Mouse (Mus musculus): Measurements from ENCODE around the gene Cnr2. TPM values are rescaled to one million over a fixed set of nuclear protein-coding genes. Genes with fewer than 3 reads are reported as not detected.

The Cnr2 gene
- total RNA-seq, 1 experiment = 0.04 TPM

DNA sequence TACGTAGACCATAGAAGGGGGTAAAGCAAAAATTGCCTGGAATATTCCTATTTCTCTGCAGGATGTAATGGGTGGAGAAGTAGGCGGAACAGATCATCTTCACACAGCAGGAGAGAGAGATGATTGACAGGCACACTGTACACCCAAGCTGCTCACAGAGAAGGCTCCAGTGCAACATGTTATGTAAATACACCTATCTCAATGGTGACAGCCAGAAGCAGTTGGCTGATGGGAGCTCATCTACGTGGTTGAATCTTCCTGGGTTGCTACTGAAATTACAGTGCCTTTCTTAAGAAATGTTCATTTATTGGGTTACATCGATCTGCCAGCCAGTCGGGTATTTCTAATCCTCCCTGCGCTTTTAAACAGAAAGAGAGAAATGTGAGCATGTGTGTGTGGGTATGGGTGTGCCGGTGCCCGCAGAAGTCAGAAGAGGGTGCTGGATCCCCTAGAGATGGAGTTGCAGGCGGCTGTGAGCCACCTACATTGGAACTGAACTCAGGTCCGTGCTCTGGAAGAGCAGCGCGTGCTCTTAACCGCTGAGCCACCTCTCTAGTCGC is 41.1 kb upstream of the Cnr2 start:
- no peak for DNase-seq (ENCODE audit: low read depth, low spot score)

DNA sequence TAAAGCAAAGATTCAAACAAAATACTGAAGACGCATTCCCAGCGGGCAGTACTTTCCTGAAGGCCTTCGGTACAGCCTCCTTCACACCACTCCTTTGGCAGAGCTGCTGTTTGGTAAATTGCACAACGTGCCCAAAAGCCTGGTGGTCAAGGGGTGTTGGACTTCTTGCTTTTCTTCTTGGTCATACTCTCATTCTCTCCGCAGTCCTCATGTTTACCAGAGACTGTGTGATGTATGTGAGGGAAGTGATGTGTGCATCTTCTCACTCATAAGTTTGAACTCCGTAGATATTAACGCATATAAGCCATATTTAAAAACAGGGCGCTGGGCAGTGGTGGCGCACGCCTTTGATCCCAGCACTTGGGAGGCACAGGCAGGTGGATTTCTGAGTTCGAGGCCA is 40.6 kb upstream of the Cnr2 start:
- no peaks in the 10 kb centered on the region; the same call in 1 of the 2 replicates for H3K36me3 ChIP-seq (ENCODE audit: control insufficient read depth, insufficient read depth, low read length, poor library complexity, severe bottlenecking)
- peaks cover 4 to 6% of the 10 kb centered on the region in 2 experiments; a peak in 3 of 4 replicates for H3K4me1 ChIP-seq (ENCODE audit: control insufficient read depth in 2 of 2, insufficient read depth in 2 of 2, low read length in 2 of 2, poor library complexity in 1 of 2)
- H3K9ac ChIP-seq (ENCODE audit: insufficient read depth, low read depth, low read length, poor library complexity, severe bottlenecking) = peak overlapping the region; percentile 97
- no peak for DNase-seq (ENCODE audit: low read depth, low spot score)
- H3K4me3 ChIP-seq (ENCODE audit: insufficient read depth in 1 of 2, low read depth in 1 of 2, low read length in 2 of 2, poor library complexity in 1 of 2, severe bottlenecking in 1 of 2) = peak overlapping the region; percentile 83 to 88
- in situ Hi-C loops (cut with MboI; ENCODE audit: low sequenced_read_pairs in 2 of 2, unreplicated experiment in 2 of 2) = no loop called here
- H3K27ac ChIP-seq (ENCODE audit: insufficient read depth, low read depth, low read length, poor library complexity, severe bottlenecking) = peak overlapping the region; percentile 97; the same call in 1 of the 2 replicates
- no peaks in the 10 kb centered on the region for H3K9me3 ChIP-seq (ENCODE audit: control insufficient read depth, insufficient read depth, low read depth, low read length)
- TF ChIP-seq ZC3H11A (IDR thresholded peaks at IDR 0.05; ENCODE audit: borderline replicate concordance, low read depth, low read length) (no peak), MAFK (IDR thresholded peaks at IDR 0.05; ENCODE audit: insufficient read depth, low read depth, low read length) (no peak), CHD2 (IDR thresholded peaks at IDR 0.05; ENCODE audit: low read depth, low read length) (no peak)

More for the DNA sequence above, 41.1 kb upstream of the Cnr2 start:
- Histone ChIP-seq H3K27ac (ENCODE audit: insufficient read depth, low read depth, low read length, poor library complexity, severe bottlenecking) (no peak overlapping the region; the same call in 1 of the 2 replicates), H3K36me3 (ENCODE audit: control insufficient read depth, insufficient read depth, low read length, poor library complexity, severe bottlenecking) (no peaks in the 10 kb centered on the region), H3K4me1 (ENCODE audit: control insufficient read depth in 2 of 2, insufficient read depth in 2 of 2, low read length in 2 of 2, poor library complexity in 1 of 2) (peaks cover 4 to 6% of the 10 kb centered on the region in 2 experiments; a peak in 3 of 4 replicates), H3K9me3 (ENCODE audit: control insufficient read depth, insufficient read depth, low read depth, low read length) (no peaks in the 10 kb centered on the region), H3K4me3 (ENCODE audit: insufficient read depth in 1 of 2, low read depth in 1 of 2, low read length in 2 of 2, poor library complexity in 1 of 2, severe bottlenecking in 1 of 2) (peak overlapping the region; percentile 44 to 88; a peak in 1 of 4 replicates), H3K9ac (ENCODE audit: insufficient read depth, low read depth, low read length, poor library complexity, severe bottlenecking) (peak overlapping the region; percentile 97; the same call in 1 of the 2 replicates)
- in situ Hi-C loops (cut with MboI; ENCODE audit: low sequenced_read_pairs in 2 of 2, unreplicated experiment in 2 of 2) = no loop called here
- TF ChIP-seq CHD2 (IDR thresholded peaks at IDR 0.05; ENCODE audit: low read depth, low read length) (no peak), HCFC1 (IDR thresholded peaks at IDR 0.05; ENCODE audit: borderline replicate concordance, insufficient read depth, low read length) (no peak), ZNF384 (IDR thresholded peaks at IDR 0.05; ENCODE audit: low read depth, low read length) (no peak), ZC3H11A (IDR thresholded peaks at IDR 0.05; ENCODE audit: borderline replicate concordance, low read depth, low read length) (no peak), MAFK (IDR thresholded peaks at IDR 0.05; ENCODE audit: insufficient read depth, low read depth, low read length) (no peak)

DNA sequence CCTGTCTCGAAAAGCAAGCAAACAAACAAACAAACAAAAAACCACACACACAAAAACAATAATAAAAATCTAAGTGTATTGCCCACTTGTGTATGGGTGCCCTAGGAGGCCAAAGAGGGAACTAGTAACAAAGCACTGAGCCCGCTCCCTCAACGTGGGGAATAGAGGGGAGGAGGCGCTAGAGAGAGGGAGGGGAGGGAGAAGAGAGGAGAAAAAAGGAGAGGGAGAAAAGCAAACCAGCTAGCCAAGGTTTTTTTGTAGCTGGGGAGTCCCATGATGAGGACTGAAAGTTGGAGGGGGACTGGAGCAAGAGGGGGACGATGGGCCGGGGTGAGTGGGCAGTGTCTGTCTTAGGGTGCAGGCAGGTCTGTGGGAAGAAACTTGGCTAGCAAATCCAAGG is 40.1 kb upstream of the Cnr2 start:
- DNase-seq (ENCODE audit: low read depth, low spot score) = peak; percentile 46
- H3K27ac ChIP-seq (ENCODE audit: insufficient read depth, low read depth, low read length, poor library complexity, severe bottlenecking) = peak overlapping the region; percentile 97
- H3K9ac ChIP-seq (ENCODE audit: insufficient read depth, low read depth, low read length, poor library complexity, severe bottlenecking) = peak overlapping the region; percentile 97
- no peaks in the 10 kb centered on the region for H3K9me3 ChIP-seq (ENCODE audit: control insufficient read depth, insufficient read depth, low read depth, low read length)
- TF ChIP-seq ZC3H11A (IDR thresholded peaks at IDR 0.05; ENCODE audit: borderline replicate concordance, low read depth, low read length) (no peak), ZNF384 (IDR thresholded peaks at IDR 0.05; ENCODE audit: low read depth, low read length) (no peak), MAFK (IDR thresholded peaks at IDR 0.05; ENCODE audit: insufficient read depth, low read depth, low read length) (no peak), HCFC1 (IDR thresholded peaks at IDR 0.05; ENCODE audit: borderline replicate concordance, insufficient read depth, low read length) (no peak), CHD2 (IDR thresholded peaks at IDR 0.05; ENCODE audit: low read depth, low read length) (no peak)
- peak overlapping the region; percentile 83 to 88 for H3K4me3 ChIP-seq (ENCODE audit: insufficient read depth in 1 of 2, low read depth in 1 of 2, low read length in 2 of 2, poor library complexity in 1 of 2, severe bottlenecking in 1 of 2)
- in situ Hi-C loops (cut with MboI; ENCODE audit: low sequenced_read_pairs in 2 of 2, unreplicated experiment in 2 of 2) = no loop called here
- no peaks in the 10 kb centered on the region; the same call in none of the 2 replicates for H3K36me3 ChIP-seq (ENCODE audit: control insufficient read depth, insufficient read depth, low read length, poor library complexity, severe bottlenecking)
- H3K4me1 ChIP-seq (ENCODE audit: control insufficient read depth in 2 of 2, insufficient read depth in 2 of 2, low read length in 2 of 2, poor library complexity in 1 of 2) = peaks cover 4 to 8% of the 10 kb centered on the region in 2 experiments; a peak in 3 of 4 replicates

DNA sequence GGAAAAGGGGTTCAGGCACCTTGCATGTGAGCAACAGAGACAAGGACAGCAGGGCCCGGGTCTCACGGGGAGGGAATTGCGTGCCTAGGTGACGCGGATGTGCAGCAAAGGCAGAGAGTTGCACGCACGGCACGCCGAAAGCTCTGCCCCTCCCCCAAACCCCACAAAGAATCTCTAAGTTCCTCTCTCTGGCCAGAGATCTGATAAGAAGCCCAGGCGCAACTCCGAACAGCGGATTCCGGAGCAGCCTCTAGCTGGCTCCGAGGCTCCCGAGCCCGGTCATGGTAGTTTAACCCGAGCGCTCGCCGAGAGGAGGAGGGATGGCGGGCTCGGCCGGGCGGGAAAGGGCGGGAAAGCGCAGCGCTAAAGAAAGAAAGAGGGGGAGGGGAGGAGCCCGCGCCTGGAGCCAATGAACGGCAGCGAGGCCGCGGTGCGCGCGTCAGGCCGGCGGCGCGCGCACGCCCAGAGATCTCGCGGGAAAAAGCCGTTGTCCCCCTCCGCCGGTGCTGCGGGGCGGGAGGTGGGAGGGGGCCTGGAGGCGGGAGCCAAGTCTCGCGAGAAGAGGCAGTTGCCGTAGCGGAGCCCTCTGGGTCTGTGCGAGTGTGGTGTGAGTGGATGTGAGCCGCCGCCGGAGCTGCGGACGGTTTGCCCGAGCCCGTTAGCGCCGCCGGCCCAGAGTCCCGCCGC is 39.5 kb upstream of the Cnr2 start, which contains the start of gene Srsf10:
Srsf10 (plus strand) TSS at position 212 of the 687 bp plus-strand sequence.
- in situ Hi-C loops (cut with MboI; ENCODE audit: low sequenced_read_pairs in 2 of 2, unreplicated experiment in 2 of 2) = no loop called here
- peak within 1 kb of the TSS; percentile 89 to 98 for H3K4me3 ChIP-seq (ENCODE audit: insufficient read depth in 1 of 2, low read depth in 1 of 2, low read length in 2 of 2, poor library complexity in 1 of 2, severe bottlenecking in 1 of 2)
- peak within 1 kb of the TSS; percentile 97 for H3K27ac ChIP-seq (ENCODE audit: insufficient read depth, low read depth, low read length, poor library complexity, severe bottlenecking)
- H3K36me3 ChIP-seq (ENCODE audit: control insufficient read depth, insufficient read depth, low read length, poor library complexity, severe bottlenecking) = no peaks in the 10 kb centered on the region; the same call in none of the 2 replicates
- peak; percentile 96 for DNase-seq (ENCODE audit: low read depth, low spot score)
- peak within 1 kb of the TSS; percentile 100 for H3K9ac ChIP-seq (ENCODE audit: insufficient read depth, low read depth, low read length, poor library complexity, severe bottlenecking)
- H3K4me1 ChIP-seq (ENCODE audit: control insufficient read depth in 2 of 2, insufficient read depth in 2 of 2, low read length in 2 of 2, poor library complexity in 1 of 2) = peaks cover 2 to 10% of the 10 kb centered on the region in 2 experiments; a peak in 3 of 4 replicates
- H3K9me3 ChIP-seq (ENCODE audit: control insufficient read depth, insufficient read depth, low read depth, low read length) = no peaks in the 10 kb centered on the region
- TF ChIP-seq CHD2 (IDR thresholded peaks at IDR 0.05; ENCODE audit: low read depth, low read length) (peak; percentile 97), HCFC1 (IDR thresholded peaks at IDR 0.05; ENCODE audit: borderline replicate concordance, insufficient read depth, low read length) (no peak)
